Mouse (Mus musculus): ENCODE data around the gene Zc3h7b. TPM values are rescaled to one million over a fixed set of nuclear protein-coding genes. Genes with fewer than 3 reads are reported as not detected.
A peak's percentile ranks its signal among the peaks of the same experiment; 100 is the strongest.

The Zc3h7b gene
- polyA plus RNA-seq, 1 experiment from 2014 or later: 26.5 TPM

DNA sequence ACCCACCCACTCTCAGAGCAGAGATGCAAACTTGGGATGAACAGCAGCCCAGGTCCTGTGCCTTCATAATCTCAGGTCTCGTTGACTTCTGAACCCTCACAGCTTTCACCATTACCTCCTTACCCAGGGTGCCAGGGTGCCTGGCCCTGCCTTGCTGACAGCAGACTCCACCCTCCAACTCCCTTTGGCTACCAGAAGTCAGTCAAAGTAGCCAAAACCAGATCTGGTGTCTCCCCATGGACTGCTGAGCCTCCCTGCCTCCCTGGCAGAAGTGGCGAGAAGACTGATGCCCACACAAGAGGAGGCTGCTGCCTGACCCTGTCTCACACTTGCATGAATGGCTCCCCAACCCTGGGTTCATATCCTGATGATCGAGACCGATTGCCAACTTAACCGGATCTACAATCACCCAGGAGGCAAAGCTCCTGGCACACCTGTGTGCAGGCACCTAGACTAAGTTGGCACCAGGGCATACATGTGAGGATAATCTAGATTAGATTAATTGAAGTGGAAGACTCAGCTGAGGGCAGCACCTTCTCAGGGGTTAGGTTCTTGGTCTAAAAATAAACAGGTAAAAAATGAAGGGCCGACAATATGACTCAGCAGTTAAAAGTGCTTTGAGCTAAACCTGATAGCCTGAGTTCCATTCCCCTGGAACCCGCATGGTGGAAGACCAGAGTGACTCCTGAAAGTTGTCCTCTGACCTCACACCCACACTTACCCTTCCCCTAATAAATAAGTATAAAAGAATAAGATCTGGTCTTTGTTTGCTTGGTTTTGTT is 83.8 kb downstream of the Zc3h7b start:
- no peak for TF ChIP-seq CTCF (IDR thresholded peaks at IDR 0.05; ENCODE audit: low read depth)
- no peak overlapping the region for H3K27ac ChIP-seq
- ATAC-seq (replicated peaks; ENCODE audit: low FRiP score, low read depth) (no peak), DNase-seq (ENCODE audit: low spot score) (no peak)
- no peaks in the 10 kb centered on the region for H3K4me1 ChIP-seq (replicated peaks; ENCODE audit: insufficient read depth, low read length)
- no peaks in the 10 kb centered on the region for H3K27me3 ChIP-seq (ENCODE audit: insufficient read depth, low read length)
- H3K4me2 ChIP-seq (ENCODE audit: low read length): no peak overlapping the region
- H3K36me3 ChIP-seq (ENCODE audit: insufficient read depth, low read length): peaks cover 35% of the 10 kb centered on the region; the same call in 1 of the 2 replicates
- no peaks in the 10 kb centered on the region for H3K9me3 ChIP-seq (replicated peaks; ENCODE audit: low read length)
- WGBS: 84% methylated on average over 7 of the region's 7 CpGs
- H3K4me3 ChIP-seq (replicated peaks; ENCODE audit: low read depth, low read length): no peak overlapping the region
- no peak overlapping the region for H3K9ac ChIP-seq (ENCODE audit: low read depth, low read length)

DNA sequence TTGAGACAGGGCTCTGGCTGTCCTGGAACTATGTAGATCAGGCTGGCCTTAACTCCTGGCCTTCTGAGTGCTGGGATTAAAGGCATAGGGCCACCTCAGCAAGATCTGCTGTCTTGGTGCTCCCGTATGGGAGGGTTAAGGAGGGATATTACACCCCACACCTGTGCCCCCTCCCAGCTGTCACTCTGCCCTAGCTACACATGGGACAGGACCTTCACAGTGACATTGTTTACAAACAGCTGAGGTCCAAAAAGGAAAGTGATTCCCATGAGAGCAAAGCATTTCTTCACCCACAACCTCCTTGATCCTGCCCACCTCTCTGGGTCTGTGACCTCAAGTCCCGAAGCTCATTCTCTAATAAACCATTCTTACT is 84.3 kb downstream of the Zc3h7b start:
- Histone ChIP-seq H3K36me3 (ENCODE audit: insufficient read depth, low read length) (peaks cover 29% of the 10 kb centered on the region; the same call in 1 of the 2 replicates), H3K27ac (no peak overlapping the region), H3K4me1 (replicated peaks; ENCODE audit: insufficient read depth, low read length) (no peaks in the 10 kb centered on the region), H3K9ac (ENCODE audit: low read depth, low read length) (no peak overlapping the region), H3K4me2 (ENCODE audit: low read length) (no peak overlapping the region), H3K9me3 (replicated peaks; ENCODE audit: low read length) (no peaks in the 10 kb centered on the region), H3K4me3 (replicated peaks; ENCODE audit: low read depth, low read length) (no peak overlapping the region), H3K27me3 (ENCODE audit: insufficient read depth, low read length) (no peaks in the 10 kb centered on the region)
- 57% methylated on average over 2 of the region's 2 CpGs for WGBS
- ATAC-seq (replicated peaks; ENCODE audit: low FRiP score, low read depth) (no peak), DNase-seq (ENCODE audit: low spot score) (no peak)
- TF ChIP-seq CTCF (IDR thresholded peaks at IDR 0.05; ENCODE audit: low read depth): no peak

DNA sequence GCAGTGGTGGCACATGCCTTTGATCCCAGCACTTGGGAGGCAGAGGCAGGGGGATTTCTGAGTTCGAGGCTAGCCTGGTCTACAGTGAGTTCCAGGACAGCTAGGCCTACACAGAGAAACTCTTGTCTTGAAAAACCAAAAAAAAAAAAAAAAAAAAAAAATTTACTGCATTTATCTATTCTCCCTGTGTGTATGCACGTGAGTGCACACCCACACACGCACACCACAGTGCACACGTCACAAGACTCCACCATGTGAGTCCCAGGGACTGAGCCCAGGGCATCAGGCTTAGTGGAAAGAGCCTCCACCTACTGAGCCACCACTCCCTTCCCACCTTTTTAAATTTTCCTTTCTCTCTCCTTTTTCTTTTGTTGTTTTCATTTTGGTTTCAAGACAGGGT is 85.7 kb downstream of the Zc3h7b start:
- DNase-seq (ENCODE audit: low spot score): no peak
- Histone ChIP-seq H3K27me3 (ENCODE audit: insufficient read depth, low read length) (no peaks in the 10 kb centered on the region), H3K4me1 (replicated peaks; ENCODE audit: insufficient read depth, low read length) (0 out of 2 replicates have a peak, but pooled peaks cover under 1% of the 10 kb centered on the region), H3K9me3 (replicated peaks; ENCODE audit: low read length) (no peaks in the 10 kb centered on the region), H3K4me3 (replicated peaks; ENCODE audit: low read depth, low read length) (no peak overlapping the region), H3K4me2 (ENCODE audit: low read length) (no peak overlapping the region), H3K36me3 (ENCODE audit: insufficient read depth, low read length) (peaks cover 17% of the 10 kb centered on the region; the same call in 1 of the 2 replicates), H3K27ac (no peak overlapping the region), H3K9ac (ENCODE audit: low read depth, low read length) (no peak overlapping the region)
- no peak for ATAC-seq (replicated peaks; ENCODE audit: low FRiP score, low read depth)
- TF ChIP-seq CTCF (IDR thresholded peaks at IDR 0.05; ENCODE audit: low read depth): no peak
- WGBS: 90% methylated on average over 4 of the region's 4 CpGs

DNA sequence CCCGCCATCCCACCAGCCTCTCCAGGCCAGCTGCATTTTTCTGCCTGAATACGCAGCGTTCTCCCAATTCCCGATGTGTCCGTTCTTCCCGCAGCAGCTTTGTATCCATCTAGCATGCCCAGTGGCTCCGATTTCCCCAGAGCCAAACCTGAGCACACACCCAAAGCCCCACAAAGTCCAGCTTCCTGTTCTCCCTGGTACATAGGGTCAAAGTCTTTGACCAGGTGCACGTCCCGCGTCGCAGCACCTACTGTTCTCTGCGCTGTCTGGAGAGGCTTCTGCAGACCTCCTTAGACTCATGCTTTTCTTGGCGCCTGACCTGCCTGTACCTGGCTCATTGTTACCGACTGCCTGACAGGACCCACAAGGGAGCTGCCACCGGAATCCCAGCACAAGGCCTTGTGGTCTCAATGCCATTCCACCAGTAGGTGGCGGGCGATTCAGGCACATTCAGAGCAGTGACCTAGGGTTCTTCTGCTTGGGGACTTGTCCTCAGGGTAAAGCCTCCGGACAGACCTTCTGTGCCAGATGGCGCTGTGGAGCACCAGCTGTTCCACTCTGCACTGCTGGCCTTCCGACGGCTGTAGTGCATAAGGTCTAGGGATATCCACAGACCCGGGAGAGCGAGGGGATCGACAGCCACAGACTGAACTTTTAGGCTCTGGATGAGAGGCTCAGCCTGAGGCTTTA is 86.4 kb downstream of the Zc3h7b start:
- Histone ChIP-seq H3K4me2 (ENCODE audit: low read length) (peak overlapping the region; percentile 26; the same call in 1 of the 2 replicates), H3K9me3 (replicated peaks; ENCODE audit: low read length) (no peaks in the 10 kb centered on the region), H3K4me1 (replicated peaks; ENCODE audit: insufficient read depth, low read length) (peaks cover 8% of the 10 kb centered on the region; the same call in 1 of the 2 replicates), H3K36me3 (ENCODE audit: insufficient read depth, low read length) (peaks cover 15% of the 10 kb centered on the region; the same call in 1 of the 2 replicates), H3K9ac (ENCODE audit: low read depth, low read length) (peak overlapping the region; percentile 31; the same call in 1 of the 2 replicates), H3K27ac (peak overlapping the region; percentile 36), H3K27me3 (ENCODE audit: insufficient read depth, low read length) (no peaks in the 10 kb centered on the region), H3K4me3 (replicated peaks; ENCODE audit: low read depth, low read length) (no peak overlapping the region)
- DNase-seq (ENCODE audit: low spot score) (peak; percentile 98), ATAC-seq (replicated peaks; ENCODE audit: low FRiP score, low read depth) (peak; percentile 83)
- 13% methylated on average over 24 of the region's 24 CpGs for WGBS
- peak; percentile 99 for TF ChIP-seq CTCF (IDR thresholded peaks at IDR 0.05; ENCODE audit: low read depth)

DNA sequence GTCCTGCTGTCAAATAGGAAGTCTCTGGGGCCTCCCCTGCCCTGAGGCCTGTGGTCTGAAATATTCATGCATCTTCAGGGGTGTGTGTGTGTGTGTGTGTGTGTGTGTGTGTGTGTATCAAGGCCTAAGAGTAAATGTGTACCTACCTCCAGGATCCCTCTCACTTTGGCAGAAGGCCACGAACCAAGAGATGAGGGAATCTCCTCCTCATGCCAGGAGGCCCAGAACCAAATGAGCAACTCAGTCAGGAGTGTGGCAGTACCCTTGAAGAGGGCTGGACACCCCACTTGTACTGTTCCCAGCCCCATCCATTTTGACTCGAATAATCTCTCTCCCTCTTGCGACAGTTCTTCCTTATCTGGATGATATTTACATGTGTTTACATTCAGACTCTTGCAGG is 87.4 kb downstream of the Zc3h7b start:
- Histone ChIP-seq H3K27me3 (ENCODE audit: insufficient read depth, low read length) (no peaks in the 10 kb centered on the region), H3K9ac (ENCODE audit: low read depth, low read length) (no peak overlapping the region), H3K4me2 (ENCODE audit: low read length) (no peak overlapping the region), H3K36me3 (ENCODE audit: insufficient read depth, low read length) (peaks cover 9% of the 10 kb centered on the region; the same call in 1 of the 2 replicates), H3K9me3 (replicated peaks; ENCODE audit: low read length) (no peaks in the 10 kb centered on the region), H3K4me3 (replicated peaks; ENCODE audit: low read depth, low read length) (no peak overlapping the region), H3K4me1 (replicated peaks; ENCODE audit: insufficient read depth, low read length) (peaks cover 15% of the 10 kb centered on the region), H3K27ac (no peak overlapping the region)
- 81% methylated on average over 3 of the region's 3 CpGs for WGBS
- TF ChIP-seq CTCF (IDR thresholded peaks at IDR 0.05; ENCODE audit: low read depth): no peak
- no peak for DNase-seq (ENCODE audit: low spot score)
- ATAC-seq (replicated peaks; ENCODE audit: low FRiP score, low read depth): no peak

GRCm38 (mm10) chr15:81833481-81833880 is 88.6 kb downstream of the Zc3h7b start:
- H3K4me1 ChIP-seq (replicated peaks; ENCODE audit: insufficient read depth, low read length): peaks cover 15% of the 10 kb centered on the region
- H3K9ac ChIP-seq (ENCODE audit: low read depth, low read length): no peak overlapping the region
- H3K4me3 ChIP-seq (replicated peaks; ENCODE audit: low read depth, low read length): no peak overlapping the region
- ATAC-seq (replicated peaks; ENCODE audit: low FRiP score, low read depth) (no peak), DNase-seq (ENCODE audit: low spot score) (no peak)
- H3K9me3 ChIP-seq (replicated peaks; ENCODE audit: low read length): no peaks in the 10 kb centered on the region
- no peaks in the 10 kb centered on the region for H3K27me3 ChIP-seq (ENCODE audit: insufficient read depth, low read length)
- H3K4me2 ChIP-seq (ENCODE audit: low read length): no peak overlapping the region
- H3K36me3 ChIP-seq (ENCODE audit: insufficient read depth, low read length): peaks cover 3% of the 10 kb centered on the region; the same call in 1 of the 2 replicates
- WGBS: 75% methylated on average over 4 of the region's 4 CpGs
- no peak overlapping the region for H3K27ac ChIP-seq
- TF ChIP-seq CTCF (IDR thresholded peaks at IDR 0.05; ENCODE audit: low read depth): no peak
